Mouse (Mus musculus): ENCODE results near the gene Tacr1.

DNA sequence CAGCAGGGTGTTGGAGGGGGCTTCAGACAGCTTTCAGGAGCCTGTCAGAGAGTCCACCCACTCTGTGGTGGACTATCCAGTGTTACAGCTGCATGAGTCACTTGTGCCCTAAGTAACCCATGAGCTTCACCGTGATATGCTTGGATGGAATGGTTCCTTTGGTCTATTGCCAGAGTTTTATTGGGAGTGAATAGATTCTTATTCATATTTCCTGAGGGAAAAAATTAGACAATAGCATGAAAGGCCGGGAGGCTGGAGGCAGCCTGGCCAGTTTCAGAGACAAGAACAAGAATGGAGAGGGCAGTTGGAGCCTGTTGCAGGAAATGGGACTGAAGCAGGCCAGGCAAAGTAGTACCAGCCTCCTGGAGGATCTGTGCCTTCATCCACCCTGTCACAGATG, 126.5 kb downstream of the Tacr1 start:
- no peak for TF ChIP-seq CTCF (conservative IDR thresholded peaks at IDR 0.05; ENCODE audit: insufficient read depth, insufficient read length, low read depth, low read length)
- no peak for TF ChIP-seq POLR2A (IDR thresholded peaks at IDR 0.05; ENCODE audit: low read depth, low read length)

Measured in kidney, adult 2 months (tissue).